Mouse (Mus musculus): Measurements from ENCODE around the gene Itpr3.

Itpr3 gene

GRCm38 (mm10) chr17:27141971-27142450 is 84.9 kb downstream of the Itpr3 start:
- DNase-seq (ENCODE audit: low spot score in 2 of 2), result no peak

DNA sequence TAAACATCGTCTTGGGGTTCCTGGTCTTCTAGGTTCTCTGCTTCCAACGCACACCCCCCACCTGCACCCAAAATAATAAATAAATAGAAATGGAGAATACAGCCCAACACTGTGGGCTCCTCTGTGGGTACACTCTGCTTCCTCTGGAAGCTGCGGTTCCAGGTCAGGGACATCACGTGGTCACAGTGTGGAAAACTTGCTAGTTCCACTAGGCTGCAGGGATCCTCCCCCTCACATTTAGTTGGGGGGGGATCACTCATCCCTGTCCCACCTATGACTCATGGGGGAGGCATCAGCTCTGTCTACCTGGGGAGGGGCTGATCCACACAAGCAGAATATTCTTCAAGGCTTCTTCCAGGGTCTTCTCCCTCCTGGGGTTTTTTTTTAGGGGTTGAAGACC is 87.0 kb downstream of the Itpr3 start:
- DNase-seq (ENCODE audit: low spot score in 2 of 2), result no peak

- DNase-seq (ENCODE audit: low spot score in 2 of 2), result no peak
Measured at GRCm38 (mm10) chr17:27146323-27146923, 89.3 kb downstream of the Itpr3 start.

- no peak for DNase-seq (ENCODE audit: low spot score in 2 of 2)
Measured at GRCm38 (mm10) chr17:27150871-27151270, 93.8 kb downstream of the Itpr3 start.

- no peak for DNase-seq (ENCODE audit: low spot score in 2 of 2)
Measured at GRCm38 (mm10) chr17:27151411-27151810, 94.3 kb downstream of the Itpr3 start.

- DNase-seq (ENCODE audit: low spot score in 2 of 2), result no peak
Measured at GRCm38 (mm10) chr17:27152976-27153723, 96.0 kb downstream of the Itpr3 start.

GRCm38 (mm10) chr17:27153773-27154193 is 96.7 kb downstream of the Itpr3 start:
- DNase-seq (ENCODE audit: low spot score in 2 of 2), result no peak

DNA sequence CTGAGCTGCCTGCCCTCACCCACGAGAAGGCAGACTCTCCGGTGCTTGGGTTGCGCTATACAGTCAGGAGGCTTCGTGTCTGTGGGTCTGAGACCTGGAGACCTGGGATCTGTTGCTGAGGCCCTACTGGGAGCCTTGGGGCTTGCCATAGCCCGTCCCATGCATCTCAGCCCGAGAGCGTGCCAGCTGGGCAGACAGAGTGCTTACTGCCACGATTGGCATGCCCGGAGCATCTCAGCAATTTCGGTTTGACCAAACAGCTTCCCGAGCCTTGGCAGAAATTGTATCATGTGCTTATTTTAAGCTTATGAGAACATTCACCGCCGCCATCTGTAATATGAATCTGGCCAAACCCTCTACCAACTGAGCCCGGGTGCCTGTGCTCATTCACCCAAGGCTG is 97.2 kb downstream of the Itpr3 start:
- no peak for DNase-seq (ENCODE audit: low spot score in 2 of 2)

DNA sequence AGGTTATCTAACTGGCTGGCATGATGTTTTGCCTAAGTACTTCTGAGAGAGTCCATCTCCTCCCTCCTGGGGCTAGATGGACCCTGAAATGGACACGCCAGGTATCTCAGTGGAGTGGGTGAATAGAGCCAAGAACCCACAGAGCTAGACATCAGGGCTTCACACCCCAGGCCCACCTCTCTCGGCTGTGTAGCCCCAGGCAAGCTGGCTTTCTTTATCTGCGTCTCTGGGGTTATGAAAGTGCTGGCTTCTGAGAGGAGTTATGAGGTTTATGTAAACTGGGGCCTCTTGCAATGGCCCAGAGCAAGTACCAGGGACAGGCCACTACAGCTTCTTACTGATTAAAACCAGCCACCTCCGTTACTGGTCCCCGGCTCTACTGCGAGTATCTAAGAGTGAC is 97.8 kb downstream of the Itpr3 start:
- no peak for DNase-seq (ENCODE audit: low spot score in 2 of 2)

GRCm38 (mm10) chr17:27155752-27156151 is 98.6 kb downstream of the Itpr3 start:
- DNase-seq (ENCODE audit: low spot score in 2 of 2), result no peak

DNA sequence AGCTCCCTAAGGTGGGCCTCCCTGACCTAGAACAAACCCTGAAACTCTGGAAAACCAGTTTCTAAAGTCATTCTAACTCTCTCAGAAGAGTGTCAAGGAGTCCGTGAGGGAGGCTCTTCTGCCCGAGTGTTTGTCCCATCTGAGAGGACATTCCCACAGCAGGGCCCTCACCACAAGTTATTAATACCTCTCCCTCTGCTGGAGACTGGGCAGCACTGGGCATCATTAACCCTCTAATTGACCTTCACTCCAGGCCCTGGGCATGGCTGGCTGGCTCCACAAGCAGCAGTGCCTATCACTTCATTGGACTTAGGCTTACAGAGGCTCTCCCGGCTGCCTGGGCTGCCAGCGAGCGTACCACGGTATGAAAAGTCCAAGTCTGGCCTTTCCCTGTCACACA is 101.3 kb downstream of the Itpr3 start:
- DNase-seq (ENCODE audit: low spot score in 2 of 2), result no peak

- no peak for DNase-seq (ENCODE audit: low spot score in 2 of 2)
Measured at GRCm38 (mm10) chr17:27159169-27159568, 102.1 kb downstream of the Itpr3 start.

DNA sequence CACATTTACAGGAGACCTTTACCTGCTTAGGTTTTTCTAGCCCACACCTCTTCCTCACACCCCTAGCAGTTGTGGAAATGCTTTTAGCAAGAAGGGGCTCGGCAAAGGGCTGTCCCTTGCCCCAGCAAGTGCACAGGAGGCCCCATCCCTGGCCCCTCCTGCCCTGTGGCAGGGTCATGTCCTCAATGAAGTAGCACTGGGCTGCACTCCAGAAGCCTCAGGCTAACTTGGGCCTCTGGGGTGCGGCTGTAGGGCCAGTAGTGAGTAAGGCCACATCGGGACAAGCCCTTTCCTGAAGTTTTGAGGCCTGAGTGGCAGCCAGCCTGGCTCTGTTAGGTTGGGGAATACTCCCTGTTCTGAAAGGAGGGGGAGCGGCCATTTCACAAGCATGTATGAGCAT is 103.8 kb downstream of the Itpr3 start:
- DNase-seq (ENCODE audit: low spot score in 2 of 2), result no peak

DNA sequence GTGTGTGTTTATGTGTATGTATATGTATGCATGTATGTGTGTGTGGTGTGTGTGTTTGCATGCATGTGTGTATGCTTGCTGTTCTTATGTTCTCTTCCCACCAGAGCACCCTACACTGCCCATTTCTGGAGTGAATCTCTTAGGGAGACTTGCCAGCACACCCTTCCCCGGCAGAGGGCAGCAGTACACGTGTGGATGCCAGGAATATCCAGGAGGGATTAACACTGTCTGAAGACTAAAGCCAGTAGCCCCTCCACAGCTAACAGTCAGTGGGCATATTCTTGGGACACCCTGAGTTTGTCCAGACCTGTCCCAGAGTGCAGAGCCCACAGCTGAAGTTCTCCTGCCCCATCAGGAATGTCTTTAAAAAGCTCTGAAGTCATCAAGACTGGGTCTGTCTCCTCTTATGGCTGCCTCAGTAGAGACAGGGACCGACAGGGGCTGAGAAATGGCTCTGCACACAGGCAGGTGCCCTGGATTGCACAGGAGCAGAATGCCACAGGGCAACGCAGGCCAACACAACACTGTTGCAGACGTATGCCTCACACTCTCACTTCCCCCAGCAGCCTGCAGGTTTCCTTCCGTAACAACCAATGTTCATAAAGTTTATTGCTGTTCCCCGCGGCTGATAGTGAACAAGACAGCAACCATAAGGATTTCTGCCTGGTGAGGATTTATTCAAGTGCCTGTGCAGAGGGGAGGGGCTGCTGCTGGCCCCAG is 108.1 kb downstream of the Itpr3 start:
- peak; percentile 72 to 79 for DNase-seq (ENCODE audit: low spot score in 2 of 2)

DNA sequence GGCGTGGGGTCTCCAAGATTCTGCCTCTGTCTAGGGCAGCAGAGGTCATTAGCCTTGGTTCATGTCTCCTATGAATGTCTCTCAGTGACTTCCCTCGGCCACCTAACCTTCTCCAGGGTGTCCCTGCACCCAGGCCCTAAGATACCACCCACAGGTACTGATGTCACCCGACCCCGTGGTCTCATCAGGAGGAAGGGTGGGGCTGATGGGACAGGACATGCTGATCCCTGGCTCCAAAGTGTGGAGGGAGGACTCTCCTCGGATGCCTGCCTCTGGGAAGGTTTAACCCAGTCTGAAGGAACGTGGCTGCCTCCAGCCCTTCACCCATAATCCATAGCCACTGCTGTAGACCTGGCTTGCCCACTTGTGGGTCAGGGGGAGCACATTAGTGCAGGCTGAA is 109.8 kb downstream of the Itpr3 start:
- no peak for DNase-seq (ENCODE audit: low spot score in 2 of 2)

DNA sequence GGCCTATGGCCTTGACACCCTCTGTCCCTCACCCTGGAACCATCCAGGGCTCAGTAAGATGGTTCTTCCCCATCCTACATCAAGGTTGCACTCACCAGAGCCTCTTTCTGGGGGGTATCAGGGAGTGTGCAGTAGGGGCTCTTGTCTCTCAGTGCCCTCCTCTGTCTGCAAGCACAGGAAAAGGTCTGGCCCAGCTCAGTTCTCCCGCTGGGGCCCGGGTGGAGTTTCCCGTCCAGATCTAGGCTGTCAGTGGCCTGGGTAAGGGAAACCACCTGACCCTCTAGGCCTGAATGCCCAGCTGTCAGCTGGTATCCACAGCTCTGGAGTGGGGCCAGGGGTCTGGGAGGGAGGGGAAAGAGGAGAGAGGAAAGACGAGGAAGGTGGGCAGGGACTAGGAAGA is 110.4 kb downstream of the Itpr3 start, which contains the start of gene Ip6k3:
Gene Ip6k3 (minus strand): TSS at position 251 of the 400 bp plus-strand sequence.
- no peak for DNase-seq (ENCODE audit: low spot score in 2 of 2)

DNA sequence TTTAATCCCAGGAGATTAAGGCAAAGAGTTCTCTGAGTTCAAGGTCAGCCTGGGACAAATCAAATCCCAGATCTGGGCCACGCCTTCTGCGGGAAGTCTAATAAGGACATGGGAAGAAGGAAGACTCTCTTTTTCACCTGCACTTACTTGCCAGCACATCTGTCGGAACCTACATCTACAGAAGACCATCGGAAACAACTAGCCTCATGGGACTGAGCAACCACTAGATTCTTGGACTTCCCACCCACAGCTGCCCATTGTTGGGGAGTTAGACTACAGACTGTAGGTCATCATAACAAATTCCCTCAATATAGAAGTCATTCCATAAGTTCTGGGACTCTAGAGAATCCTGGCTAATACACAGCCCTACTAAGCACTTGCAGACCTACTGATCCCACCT is 111.5 kb downstream of the Itpr3 start:
- no peak for DNase-seq (ENCODE audit: low spot score in 2 of 2)

DNA sequence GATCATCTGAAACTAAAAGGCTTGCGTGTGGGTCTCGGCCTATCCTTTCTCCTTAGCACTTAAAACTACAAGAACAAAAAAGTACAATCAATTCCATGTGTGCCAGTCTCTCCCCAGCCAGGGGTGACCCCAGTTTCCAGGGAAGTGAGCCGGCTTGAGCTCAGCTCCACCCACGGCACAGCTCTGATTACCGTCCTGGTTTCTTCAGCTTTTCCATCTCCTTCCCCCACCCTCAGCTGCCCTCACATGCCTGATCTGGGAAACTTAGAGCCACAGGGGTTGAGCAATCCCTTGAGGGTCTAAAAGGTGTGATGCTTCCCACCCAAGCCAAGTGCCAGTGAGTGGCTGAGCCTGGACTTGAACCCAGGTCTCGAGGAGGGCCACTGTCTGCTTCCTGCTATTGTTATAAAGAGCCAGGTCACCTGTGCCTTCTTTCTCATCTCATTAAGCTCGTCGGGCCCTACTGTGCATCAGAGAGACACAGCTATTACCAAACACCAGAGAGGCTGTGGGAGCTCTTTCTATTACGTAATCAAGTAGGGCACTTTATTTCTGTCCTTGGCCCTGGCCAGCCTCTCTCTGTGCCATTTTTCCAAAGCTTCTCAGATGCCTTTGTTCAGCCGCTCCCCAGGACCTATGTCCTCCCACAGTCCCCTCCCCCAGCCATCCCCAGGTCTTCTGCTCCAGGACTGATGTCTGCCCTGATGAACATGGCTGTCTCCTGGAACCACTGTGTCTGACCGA is 113.0 kb downstream of the Itpr3 start:
- no peak for DNase-seq (ENCODE audit: low spot score in 2 of 2)

- no peak for DNase-seq (ENCODE audit: low spot score in 2 of 2)
Measured at GRCm38 (mm10) chr17:27171121-27171520, 114.0 kb downstream of the Itpr3 start.

All from right cerebral cortex, postnatal 10 days (tissue).